Mouse (Mus musculus) G1E (cell line): ENCODE measurements at regions not wholly inside any gene's neighbourhood (a gene's known extent, or its start where the extent isn't known, plus 50 kb on each side); places are given as distances from the start of the nearest gene placed in this dataset.

Source experiments
- ATAC-seq: 2 replicates; pipeline ENCODE4 v1.8.0; 2016; ENCODE audit warnings: mild to moderate bottlenecking; ENCODE audit not compliant: insufficient number of reproducible peaks, poor library complexity, low FRiP score, severe bottlenecking; ENCODE audit errors: extremely low read depth
- DNase-seq: peaks from one replicate; pipeline ENCODE4 v3.0.0; 2012; ENCODE audit warnings: low spot score
- H3K27me3 ChIP-seq: 2 replicates; pipeline ENCODE4 v1.6.1; 2012; ENCODE audit warnings: mild to moderate bottlenecking, low read length, inconsistent platforms; ENCODE audit not compliant: insufficient read depth
- H3K36me3 ChIP-seq: replicated peaks from 2 replicates; pipeline ENCODE3; 2012; ENCODE audit warnings: mild to moderate bottlenecking, inconsistent platforms
- H3K4me1 ChIP-seq: 2 replicates; pipeline ENCODE4 v1.6.1; 2012; ENCODE audit warnings: low read depth, low read length, inconsistent platforms, mixed read lengths; ENCODE audit not compliant: insufficient read depth
- H3K4me3 ChIP-seq: 2 replicates; pipeline ENCODE4 v1.5.1; 2012; ENCODE audit warnings: low read depth, mild to moderate bottlenecking, inconsistent platforms, low read length, moderate library complexity, mixed read lengths
- H3K9me3 ChIP-seq: replicated peaks from 2 replicates; pipeline ENCODE4 v1.6.1; 2012; ENCODE audit warnings: inconsistent platforms
- CTCF ChIP-seq: IDR thresholded peaks from 2 replicates; pipeline ENCODE4 v1.5.1; 2012; ENCODE audit warnings: low read depth, low read length, inconsistent platforms, mixed read lengths
- GATA1 ChIP-seq: IDR thresholded peaks from 2 replicates; pipeline ENCODE4 v1.6.1; 2012; ENCODE audit warnings: borderline replicate concordance, low read length, inconsistent platforms, mixed read lengths
- GATA2 ChIP-seq: IDR thresholded peaks from 2 replicates; pipeline ENCODE4 v1.6.1; 2012; ENCODE audit warnings: low read depth, low read length, inconsistent platforms, borderline replicate concordance
- POLR2AphosphoS5 ChIP-seq: IDR thresholded peaks from 2 replicates; pipeline ENCODE4 v1.6.1; 2012; ENCODE audit warnings: low read depth, low read length, inconsistent platforms; ENCODE audit not compliant: insufficient replicate concordance
- TAL1 ChIP-seq: conservative IDR thresholded peaks from 2 replicates; pipeline ENCODE4 v1.6.1; 2012; ENCODE audit warnings: low read depth, low read length, inconsistent platforms, mixed read lengths

GRCm38 (mm10) chr1:41887556-41887955, 808.0 kb upstream of the Pou3f3 start:
- Histone ChIP-seq H3K27me3 (no peaks in the 10 kb centered on the region), H3K4me1 (no peaks in the 10 kb centered on the region), H3K4me3 (no peak overlapping the region), H3K36me3 (no peaks in the 10 kb centered on the region), H3K9me3 (peaks cover 32% of the 10 kb centered on the region)
- ATAC-seq, result no peak
- TF ChIP-seq POLR2AphosphoS5 (no peak), GATA1 (no peak), CTCF (no peak), TAL1 (no peak), GATA2 (no peak)
- no peak for DNase-seq

GRCm38 (mm10) chr1:41888213-41888612, 807.4 kb upstream of the Pou3f3 start:
- ATAC-seq (no peak), DNase-seq (no peak)
- peaks cover 31% of the 10 kb centered on the region for H3K9me3 ChIP-seq
- H3K4me3 ChIP-seq, result no peak overlapping the region
- no peaks in the 10 kb centered on the region for H3K36me3 ChIP-seq
- no peaks in the 10 kb centered on the region for H3K4me1 ChIP-seq
- no peaks in the 10 kb centered on the region for H3K27me3 ChIP-seq
- TF ChIP-seq TAL1, result no peak
- no peak for TF ChIP-seq POLR2AphosphoS5
- no peak for TF ChIP-seq CTCF

GRCm38 (mm10) chr1:41888966-41889365, 806.6 kb upstream of the Pou3f3 start:
- no peak for TF ChIP-seq POLR2AphosphoS5
- TF ChIP-seq CTCF, result no peak
- TF ChIP-seq GATA1, result no peak
- TF ChIP-seq TAL1, result no peak
- TF ChIP-seq GATA2, result no peak
- peaks cover 33% of the 10 kb centered on the region for H3K9me3 ChIP-seq
- DNase-seq, result no peak

GRCm38 (mm10) chr1:41889940-41890339, 805.6 kb upstream of the Pou3f3 start:
- Histone ChIP-seq H3K27me3 (no peaks in the 10 kb centered on the region), H3K36me3 (no peaks in the 10 kb centered on the region), H3K9me3 (peaks cover 35% of the 10 kb centered on the region), H3K4me1 (no peaks in the 10 kb centered on the region), H3K4me3 (no peak overlapping the region)
- TF ChIP-seq POLR2AphosphoS5, result no peak
- TF ChIP-seq GATA1, result no peak
- no peak for TF ChIP-seq GATA2
- TF ChIP-seq CTCF, result no peak
- TF ChIP-seq TAL1, result no peak
- ATAC-seq (no peak), DNase-seq (no peak)

More at GRCm38 (mm10) chr1:41888966-41889365, 806.6 kb upstream of the Pou3f3 start:
- Histone ChIP-seq H3K4me1 (no peaks in the 10 kb centered on the region), H3K27me3 (no peaks in the 10 kb centered on the region), H3K36me3 (no peaks in the 10 kb centered on the region), H3K4me3 (no peak overlapping the region)
- no peak for ATAC-seq

GRCm38 (mm10) chr1:41890714-41891689, 804.6 kb upstream of the Pou3f3 start:
- no peaks in the 10 kb centered on the region for H3K36me3 ChIP-seq
- H3K4me3 ChIP-seq, result no peak overlapping the region
- ATAC-seq (no peak), DNase-seq (no peak)
- TF ChIP-seq GATA1 (no peak), POLR2AphosphoS5 (no peak), CTCF (no peak), TAL1 (no peak)
- H3K4me1 ChIP-seq, result no peaks in the 10 kb centered on the region
- H3K9me3 ChIP-seq, result peaks cover 34% of the 10 kb centered on the region
- no peaks in the 10 kb centered on the region for H3K27me3 ChIP-seq

GRCm38 (mm10) chr1:41891730-41892129, 803.8 kb upstream of the Pou3f3 start:
- H3K9me3 ChIP-seq, result peaks cover 30% of the 10 kb centered on the region
- DNase-seq, result no peak
- H3K27me3 ChIP-seq, result no peaks in the 10 kb centered on the region
- no peaks in the 10 kb centered on the region for H3K36me3 ChIP-seq
- TF ChIP-seq TAL1, result no peak
- TF ChIP-seq GATA1, result no peak
- no peak for TF ChIP-seq POLR2AphosphoS5
- TF ChIP-seq CTCF, result no peak
- no peak for TF ChIP-seq GATA2
- H3K4me1 ChIP-seq, result no peaks in the 10 kb centered on the region
- no peak for ATAC-seq
- no peak overlapping the region for H3K4me3 ChIP-seq

GRCm38 (mm10) chr1:41892376-41892775, 803.2 kb upstream of the Pou3f3 start:
- peaks cover 28% of the 10 kb centered on the region for H3K9me3 ChIP-seq
- DNase-seq, result no peak

More at GRCm38 (mm10) chr1:41892376-41892775, 803.2 kb upstream of the Pou3f3 start:
- TF ChIP-seq POLR2AphosphoS5 (no peak), CTCF (no peak), GATA1 (no peak), GATA2 (no peak), TAL1 (no peak)
- H3K27me3 ChIP-seq, result no peaks in the 10 kb centered on the region
- 0 out of 2 replicates have a peak, but pooled peaks have one; percentile 16 for ATAC-seq
- no peaks in the 10 kb centered on the region for H3K4me1 ChIP-seq
- no peak overlapping the region for H3K4me3 ChIP-seq
- H3K36me3 ChIP-seq, result no peaks in the 10 kb centered on the region
